Mouse (Mus musculus) neural tube, embryonic 15.5 days (tissue): ENCODE measurements around the gene St6galnac5. TPM values are rescaled to one million over a fixed set of nuclear protein-coding genes. Genes with fewer than 3 reads are reported as not detected.

Experiments
- ATAC-seq: fragments of 200-750 bp; cut with Nextera tagmentation; 2 replicates; pipeline ENCODE4 v1.8.0; 2017; ENCODE audit warnings: mild to moderate bottlenecking, moderate TSS enrichment, moderate library complexity; ENCODE audit not compliant: low FRiP score
- H3K27ac ChIP-seq: fragments of 300-500 bp; sonication (generic); replicated peaks from 2 replicates; pipeline ENCODE4 v1.5.1; 2015; ENCODE audit warnings: mild to moderate bottlenecking, inconsistent platforms
- H3K27me3 ChIP-seq: fragments of 300-500 bp; sonication (generic); replicated peaks from 2 replicates; pipeline ENCODE4 v1.6.1; 2015; ENCODE audit warnings: inconsistent platforms
- H3K36me3 ChIP-seq: fragments of 300-500 bp; sonication (generic); 2 replicates; pipeline ENCODE4 v1.6.1; 2015; ENCODE audit warnings: inconsistent platforms
- H3K4me1 ChIP-seq: fragments of 300-500 bp; sonication (generic); 2 replicates; pipeline ENCODE4 v1.6.1; 2015; ENCODE audit warnings: inconsistent platforms
- H3K4me2 ChIP-seq: fragments of 300-500 bp; sonication (generic); 2 replicates; pipeline ENCODE4 v1.6.1; 2015; ENCODE audit warnings: inconsistent platforms, mild to moderate bottlenecking, moderate library complexity
- H3K4me3 ChIP-seq: fragments of 300-500 bp; sonication (generic); replicated peaks from 2 replicates; pipeline ENCODE4 v1.5.1; 2015; ENCODE audit warnings: mild to moderate bottlenecking, inconsistent platforms
- H3K9ac ChIP-seq: fragments of 300-500 bp; sonication (generic); replicated peaks from 2 replicates; pipeline ENCODE4 v1.6.1; 2015; ENCODE audit warnings: mild to moderate bottlenecking, inconsistent platforms
- H3K9me3 ChIP-seq: fragments of 300-500 bp; sonication (generic); replicated peaks from 2 replicates; pipeline ENCODE4 v1.6.1; 2016; ENCODE audit warnings: inconsistent platforms
- WGBS: fragments of 180-500 bp; shearing (Covaris S2); methylation state at CpG from one replicate; pipeline ENCODE4 v1.1.7; 2015; ENCODE audit warnings: mixed read lengths; 5-methylcytosine and 5-hydroxymethylcytosine counted together
- polyA plus RNA-seq: library from polyadenylated mRNA; unstranded; fragments of >200 nt; fragmentation: Nextera tagmentation; extraction: Ambion mirVana; gene quantifications from 2 replicates; pipeline ENCODE4 v1.2.1, GENCODE M21; 2015

St6galnac5 gene
- polyA plus RNA-seq, 1 experiment from 2014 or later, result 18.5 TPM

- 46% methylated on average over 13 of the region's 13 CpGs for WGBS
- Histone ChIP-seq H3K9ac (no peak overlapping the region), H3K4me1 (peaks cover 16% of the 10 kb centered on the region), H3K27me3 (no peaks in the 10 kb centered on the region), H3K4me2 (no peak overlapping the region), H3K9me3 (no peaks in the 10 kb centered on the region), H3K4me3 (no peak overlapping the region), H3K36me3 (no peaks in the 10 kb centered on the region), H3K27ac (no peak overlapping the region)
- ATAC-seq, result no peak
Observed at GRCm38 (mm10) chr3:152928287-152928975, 53.6 kb downstream of the St6galnac5 start.

GRCm38 (mm10) chr3:152926166-152926565 is 55.9 kb downstream of the St6galnac5 start:
- WGBS, result 68% methylated on average over 4 of the region's 4 CpGs
- no peak overlapping the region for H3K4me2 ChIP-seq
- no peaks in the 10 kb centered on the region for H3K36me3 ChIP-seq
- H3K9me3 ChIP-seq, result no peaks in the 10 kb centered on the region
- H3K9ac ChIP-seq, result no peak overlapping the region
- no peak for ATAC-seq
- H3K27ac ChIP-seq, result no peak overlapping the region
- no peak overlapping the region for H3K4me3 ChIP-seq
- H3K4me1 ChIP-seq, result peaks cover 16% of the 10 kb centered on the region
- no peaks in the 10 kb centered on the region for H3K27me3 ChIP-seq

- Histone ChIP-seq H3K4me2 (no peak overlapping the region), H3K27me3 (no peaks in the 10 kb centered on the region), H3K36me3 (no peaks in the 10 kb centered on the region), H3K9me3 (no peaks in the 10 kb centered on the region), H3K4me1 (peaks cover 16% of the 10 kb centered on the region), H3K27ac (no peak overlapping the region), H3K4me3 (no peak overlapping the region), H3K9ac (no peak overlapping the region)
- 87% methylated on average over 8 of the region's 8 CpGs for WGBS
- ATAC-seq, result no peak
Observed at GRCm38 (mm10) chr3:152925364-152925763, 56.7 kb downstream of the St6galnac5 start.

- Histone ChIP-seq H3K27ac (no peak overlapping the region), H3K4me3 (no peak overlapping the region), H3K4me2 (no peak overlapping the region), H3K9ac (no peak overlapping the region), H3K4me1 (peaks cover 12% of the 10 kb centered on the region), H3K9me3 (no peaks in the 10 kb centered on the region), H3K36me3 (no peaks in the 10 kb centered on the region), H3K27me3 (no peaks in the 10 kb centered on the region)
- 69% methylated on average over 15 of the region's 15 CpGs for WGBS
- no peak for ATAC-seq
Observed at GRCm38 (mm10) chr3:152923530-152923929, 58.5 kb downstream of the St6galnac5 start.

GRCm38 (mm10) chr3:152920365-152920764 is 61.7 kb downstream of the St6galnac5 start:
- 65% methylated on average over 3 of the region's 3 CpGs for WGBS
- no peak for ATAC-seq
- H3K9me3 ChIP-seq, result no peaks in the 10 kb centered on the region
- no peak overlapping the region for H3K9ac ChIP-seq
- 0 out of 2 replicates have a peak, but pooled peaks cover 3% of the 10 kb centered on the region for H3K4me1 ChIP-seq
- no peak overlapping the region for H3K4me3 ChIP-seq
- H3K27me3 ChIP-seq, result no peaks in the 10 kb centered on the region
- no peak overlapping the region for H3K27ac ChIP-seq
- H3K36me3 ChIP-seq, result no peaks in the 10 kb centered on the region
- H3K4me2 ChIP-seq, result no peak overlapping the region

GRCm38 (mm10) chr3:152919101-152919500 is 62.9 kb downstream of the St6galnac5 start:
- H3K27me3 ChIP-seq, result no peaks in the 10 kb centered on the region
- H3K4me1 ChIP-seq, result 0 out of 2 replicates have a peak, but pooled peaks cover 3% of the 10 kb centered on the region
- no peak overlapping the region for H3K4me3 ChIP-seq
- WGBS, result 69% methylated on average over 10 of the region's 10 CpGs
- H3K4me2 ChIP-seq, result no peak overlapping the region
- no peaks in the 10 kb centered on the region for H3K9me3 ChIP-seq
- no peak overlapping the region for H3K27ac ChIP-seq
- no peak overlapping the region for H3K9ac ChIP-seq
- H3K36me3 ChIP-seq, result no peaks in the 10 kb centered on the region
- ATAC-seq, result no peak

- Histone ChIP-seq H3K9ac (no peak overlapping the region), H3K36me3 (no peaks in the 10 kb centered on the region), H3K4me2 (no peak overlapping the region), H3K27ac (no peak overlapping the region), H3K4me3 (no peak overlapping the region), H3K4me1 (no peaks in the 10 kb centered on the region), H3K27me3 (no peaks in the 10 kb centered on the region), H3K9me3 (no peaks in the 10 kb centered on the region)
- no peak for ATAC-seq
- 88% methylated on average over 8 of the region's 8 CpGs for WGBS
Observed at GRCm38 (mm10) chr3:152917579-152917978, 64.5 kb downstream of the St6galnac5 start.

- WGBS, result 81% methylated on average over 6 of the region's 6 CpGs
- Histone ChIP-seq H3K36me3 (no peaks in the 10 kb centered on the region), H3K27me3 (no peaks in the 10 kb centered on the region), H3K9ac (no peak overlapping the region), H3K4me1 (no peaks in the 10 kb centered on the region), H3K4me2 (no peak overlapping the region), H3K27ac (no peak overlapping the region), H3K9me3 (no peaks in the 10 kb centered on the region), H3K4me3 (no peak overlapping the region)
- ATAC-seq, result no peak
Observed at GRCm38 (mm10) chr3:152914376-152914775, 67.7 kb downstream of the St6galnac5 start.

- WGBS, result 98% methylated on average over 3 of the region's 3 CpGs
Observed at GRCm38 (mm10) chr3:152913625-152914024, 68.4 kb downstream of the St6galnac5 start.

GRCm38 (mm10) chr3:152913150-152913549 is 68.9 kb downstream of the St6galnac5 start:
- 95% methylated on average over 10 of the region's 10 CpGs for WGBS
- Histone ChIP-seq H3K9me3 (no peaks in the 10 kb centered on the region), H3K27ac (no peak overlapping the region), H3K4me3 (no peak overlapping the region), H3K4me2 (no peak overlapping the region), H3K36me3 (no peaks in the 10 kb centered on the region), H3K9ac (no peak overlapping the region), H3K4me1 (no peaks in the 10 kb centered on the region), H3K27me3 (no peaks in the 10 kb centered on the region)
- ATAC-seq, result no peak

More at GRCm38 (mm10) chr3:152913625-152914024, 68.4 kb downstream of the St6galnac5 start:
- H3K9ac ChIP-seq, result no peak overlapping the region
- H3K27me3 ChIP-seq, result no peaks in the 10 kb centered on the region
- H3K27ac ChIP-seq, result no peak overlapping the region
- no peaks in the 10 kb centered on the region for H3K36me3 ChIP-seq
- H3K4me2 ChIP-seq, result no peak overlapping the region
- H3K4me3 ChIP-seq, result no peak overlapping the region
- no peaks in the 10 kb centered on the region for H3K4me1 ChIP-seq
- ATAC-seq, result no peak
- H3K9me3 ChIP-seq, result no peaks in the 10 kb centered on the region

GRCm38 (mm10) chr3:152912216-152913101 is 69.6 kb downstream of the St6galnac5 start:
- Histone ChIP-seq H3K9me3 (no peaks in the 10 kb centered on the region), H3K9ac (no peak overlapping the region), H3K36me3 (no peaks in the 10 kb centered on the region), H3K27ac (no peak overlapping the region), H3K4me1 (no peaks in the 10 kb centered on the region), H3K4me2 (no peak overlapping the region), H3K4me3 (no peak overlapping the region), H3K27me3 (no peaks in the 10 kb centered on the region)
- no peak for ATAC-seq
- 88% methylated on average over 23 of the region's 23 CpGs for WGBS

GRCm38 (mm10) chr3:152911578-152911977 is 70.5 kb downstream of the St6galnac5 start:
- 87% methylated on average over 4 of the region's 4 CpGs for WGBS
- H3K4me1 ChIP-seq, result no peaks in the 10 kb centered on the region
- no peak overlapping the region for H3K9ac ChIP-seq
- no peaks in the 10 kb centered on the region for H3K36me3 ChIP-seq
- no peaks in the 10 kb centered on the region for H3K27me3 ChIP-seq
- H3K4me2 ChIP-seq, result no peak overlapping the region
- no peak overlapping the region for H3K4me3 ChIP-seq
- no peaks in the 10 kb centered on the region for H3K9me3 ChIP-seq
- no peak for ATAC-seq
- no peak overlapping the region for H3K27ac ChIP-seq
